Mouse (Mus musculus): ENCODE results near the gene Sez6. TPM values are rescaled to one million over a fixed set of nuclear protein-coding genes. Genes with fewer than 3 reads are reported as not detected.

Gene Sez6
- total RNA-seq (2021) = under 1 TPM; 0.14 to 0.19 TPM

GRCm38 (mm10) chr11:77930751-77931540, at the start of gene Sez6:
Sez6 (plus strand) TSS chr11:77930800.
- peak; percentile 89 for DNase-seq

GRCm38 (mm10) chr11:77884524-77885245, 45.9 kb upstream of the Sez6 start:
- DNase-seq = no peak

GRCm38 (mm10) chr11:77885246-77885575, 45.4 kb upstream of the Sez6 start:
- DNase-seq = no peak

GRCm38 (mm10) chr11:77887373-77887960, 43.1 kb upstream of the Sez6 start:
- no peak for DNase-seq

- no peak for DNase-seq
Observed at GRCm38 (mm10) chr11:77888846-77889245, 41.8 kb upstream of the Sez6 start.

- no peak for DNase-seq
Observed at GRCm38 (mm10) chr11:77889484-77889883, 41.1 kb upstream of the Sez6 start.

- DNase-seq = no peak
Observed at GRCm38 (mm10) chr11:77890648-77891258, 39.8 kb upstream of the Sez6 start.

- no peak for DNase-seq
Observed at GRCm38 (mm10) chr11:77892883-77893282, 37.7 kb upstream of the Sez6 start.

GRCm38 (mm10) chr11:77893283-77893682, 37.3 kb upstream of the Sez6 start:
- no peak for DNase-seq

- DNase-seq = peak; percentile 90
Observed at GRCm38 (mm10) chr11:77893787-77894718, 36.5 kb upstream of the Sez6 start, which contains the start of gene Pipox. Pipox (minus strand) TSS chr11:77894096.

- DNase-seq = no peak
Observed at GRCm38 (mm10) chr11:77894967-77895366, 35.6 kb upstream of the Sez6 start.

GRCm38 (mm10) chr11:77896011-77896410, 34.6 kb upstream of the Sez6 start:
- DNase-seq = no peak

- DNase-seq = no peak
Observed at GRCm38 (mm10) chr11:77896480-77896819, 34.1 kb upstream of the Sez6 start.

- DNase-seq = no peak
Observed at GRCm38 (mm10) chr11:77896820-77897805, 33.5 kb upstream of the Sez6 start.

- DNase-seq = no peak
Observed at GRCm38 (mm10) chr11:77900187-77900586, 30.4 kb upstream of the Sez6 start.

GRCm38 (mm10) chr11:77900696-77901095, 29.9 kb upstream of the Sez6 start:
- no peak for DNase-seq

GRCm38 (mm10) chr11:77901366-77901765, 29.2 kb upstream of the Sez6 start:
- DNase-seq = no peak

GRCm38 (mm10) chr11:77901775-77902355, 28.7 kb upstream of the Sez6 start:
- no peak for DNase-seq

GRCm38 (mm10) chr11:77903761-77904160, 26.8 kb upstream of the Sez6 start:
- no peak for DNase-seq

GRCm38 (mm10) chr11:77904707-77905106, 25.9 kb upstream of the Sez6 start:
- no peak for DNase-seq

Data from heart, postnatal 4 days (tissue).